Mouse (Mus musculus) heart, embryonic 15.5 days (tissue): ENCODE measurements around the gene Capn2. TPM values are rescaled to one million over a fixed set of nuclear protein-coding genes. Genes with fewer than 3 reads are reported as not detected.

Experiments
- ATAC-seq: fragments of 200-750 bp; cut with Nextera tagmentation; replicated peaks from 2 replicates; pipeline ENCODE4 v1.8.0; 2017; ENCODE audit warnings: low read depth, moderate TSS enrichment; ENCODE audit not compliant: insufficient number of reproducible peaks, insufficient read depth, low FRiP score
- H3K27ac ChIP-seq: fragments of 300-500 bp; sonication (generic); 2 replicates; pipeline ENCODE4 v1.5.1; 2015; ENCODE audit warnings: mild to moderate bottlenecking, inconsistent platforms
- H3K27me3 ChIP-seq: fragments of 300-500 bp; sonication (generic); 2 replicates; pipeline ENCODE4 v1.6.1; 2015; ENCODE audit warnings: inconsistent platforms
- H3K36me3 ChIP-seq: fragments of 300-500 bp; sonication (generic); 2 replicates; pipeline ENCODE4 v1.6.1; 2015; ENCODE audit warnings: mild to moderate bottlenecking, inconsistent platforms
- H3K4me1 ChIP-seq: fragments of 300-500 bp; sonication (generic); replicated peaks from 2 replicates; pipeline ENCODE4 v1.6.1; 2015; ENCODE audit warnings: inconsistent platforms
- H3K4me2 ChIP-seq: fragments of 300-500 bp; sonication (generic); 2 replicates; pipeline ENCODE4 v1.6.1; 2015; ENCODE audit warnings: inconsistent platforms, mild to moderate bottlenecking, moderate library complexity
- H3K4me3 ChIP-seq: fragments of 300-500 bp; sonication (generic); 2 replicates; pipeline ENCODE4 v1.5.1; 2015; ENCODE audit warnings: mild to moderate bottlenecking, inconsistent platforms
- H3K9ac ChIP-seq: fragments of 300-500 bp; sonication (generic); 2 replicates; pipeline ENCODE4 v1.6.1; 2015; ENCODE audit warnings: mild to moderate bottlenecking, inconsistent platforms
- H3K9me3 ChIP-seq: fragments of 300-500 bp; sonication (generic); replicated peaks from 2 replicates; pipeline ENCODE4 v1.6.1; 2016; ENCODE audit warnings: inconsistent platforms
- WGBS: fragments of 180-500 bp; shearing (Covaris S2); methylation state at CpG from one replicate; pipeline ENCODE4 v1.1.7; 2015; ENCODE audit warnings: mixed read lengths; 5-methylcytosine and 5-hydroxymethylcytosine counted together
- polyA plus RNA-seq: library from polyadenylated mRNA; unstranded; fragments of >200 nt; fragmentation: Nextera tagmentation; extraction: Ambion mirVana; gene quantifications from 2 replicates; pipeline ENCODE4 v1.2.1, GENCODE M21; 2015

The Capn2 gene
- polyA plus RNA-seq, 1 experiment from 2014 or later = 84.9 TPM

DNA sequence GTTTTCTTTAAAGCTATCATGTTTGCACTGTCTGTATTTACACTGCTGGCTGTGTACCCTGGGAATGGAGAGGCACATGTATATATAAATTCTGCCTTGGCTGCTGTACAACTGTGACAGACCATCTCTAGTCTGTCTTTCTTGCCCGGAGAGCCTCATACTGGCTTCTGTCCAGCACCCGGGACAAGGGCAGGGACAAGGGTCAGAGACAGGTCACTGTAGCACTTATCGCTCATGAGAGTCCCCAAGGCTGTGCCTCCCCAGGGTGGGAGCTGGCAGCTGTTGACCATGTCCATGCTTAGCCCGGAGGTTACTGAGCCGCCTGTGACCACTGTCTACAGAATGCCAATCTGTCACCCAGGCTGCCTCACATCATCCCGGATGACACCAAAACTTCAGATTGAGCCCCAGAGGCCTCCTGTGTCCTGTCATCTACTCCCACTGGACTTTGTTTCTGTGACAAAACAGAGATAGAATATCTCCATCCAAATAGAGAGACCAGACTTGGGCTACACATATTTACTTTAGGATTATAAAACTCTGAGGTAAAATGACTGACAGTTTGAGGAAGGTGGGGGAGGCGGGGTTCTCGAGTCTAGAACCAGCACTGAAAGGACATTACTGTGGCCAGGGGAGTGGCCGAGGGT lies 17.8 kb downstream of the Capn2 start:
- WGBS = 35% methylated on average over 9 of the region's 9 CpGs
- 0 out of 2 replicates have a peak overlapping the region, but pooled peaks have one; percentile 14 for H3K4me2 ChIP-seq
- H3K4me1 ChIP-seq = peaks cover 88% of the 10 kb centered on the region
- no peak overlapping the region for H3K9ac ChIP-seq
- ATAC-seq = peak; percentile 63
- no peak overlapping the region for H3K4me3 ChIP-seq
- no peaks in the 10 kb centered on the region for H3K9me3 ChIP-seq
- H3K27ac ChIP-seq = peak overlapping the region; percentile 67
- no peaks in the 10 kb centered on the region; the same call in 1 of the 2 replicates for H3K36me3 ChIP-seq
- H3K27me3 ChIP-seq = no peaks in the 10 kb centered on the region

DNA sequence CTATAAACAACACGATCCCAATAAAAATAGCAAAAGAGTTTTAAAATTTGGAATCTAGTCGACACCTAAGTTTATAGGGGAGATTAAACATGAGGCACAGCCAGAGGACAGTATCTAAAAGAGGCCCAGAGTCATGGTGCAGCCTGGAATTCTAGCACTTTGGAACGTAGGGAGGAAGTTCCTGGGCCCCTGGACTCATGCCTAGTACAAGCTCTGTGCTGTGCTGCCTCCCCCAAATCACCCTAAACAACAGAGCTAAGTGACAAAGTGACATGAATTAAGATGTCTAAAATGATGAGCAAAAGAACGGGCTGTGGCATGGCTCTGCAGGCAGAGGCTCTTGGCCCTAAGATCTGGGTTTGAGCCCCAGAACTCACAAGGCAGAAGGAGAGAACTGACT lies 19.7 kb downstream of the Capn2 start:
- Histone ChIP-seq H3K4me3 (no peak overlapping the region), H3K36me3 (no peaks in the 10 kb centered on the region; the same call in 1 of the 2 replicates), H3K27ac (peak overlapping the region; percentile 72), H3K9me3 (no peaks in the 10 kb centered on the region), H3K27me3 (no peaks in the 10 kb centered on the region), H3K4me1 (peaks cover 76% of the 10 kb centered on the region), H3K9ac (no peak overlapping the region), H3K4me2 (no peak overlapping the region)
- no peak for ATAC-seq
- 25% methylated on average over 4 of the region's 4 CpGs for WGBS

DNA sequence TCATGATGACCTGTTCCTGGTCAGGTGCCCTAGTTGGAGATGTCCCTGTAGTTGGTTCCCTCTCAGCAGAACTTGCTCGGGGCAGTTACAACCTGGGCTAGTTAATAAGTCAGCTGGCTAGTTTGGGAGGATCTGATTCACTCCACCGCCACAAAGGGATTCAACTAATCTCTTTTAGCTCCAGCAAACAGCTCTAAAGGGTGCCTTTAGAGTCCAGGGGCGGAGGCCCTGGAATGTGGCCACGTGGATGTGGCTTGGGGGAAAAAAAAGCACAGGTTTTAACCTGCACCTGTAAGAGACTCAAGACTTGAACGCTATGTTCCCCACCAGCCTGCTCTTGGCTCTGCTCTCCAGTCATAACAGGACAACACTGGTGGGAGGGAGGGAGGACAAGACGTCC lies 20.7 kb downstream of the Capn2 start:
- H3K9me3 ChIP-seq = no peaks in the 10 kb centered on the region
- peaks cover 4% of the 10 kb centered on the region; the same call in 1 of the 2 replicates for H3K36me3 ChIP-seq
- H3K27ac ChIP-seq = peak overlapping the region; percentile 72
- no peak overlapping the region for H3K4me2 ChIP-seq
- H3K9ac ChIP-seq = no peak overlapping the region
- 45% methylated on average over 6 of the region's 6 CpGs for WGBS
- no peaks in the 10 kb centered on the region for H3K27me3 ChIP-seq
- peaks cover 66% of the 10 kb centered on the region for H3K4me1 ChIP-seq
- H3K4me3 ChIP-seq = no peak overlapping the region
- no peak for ATAC-seq

DNA sequence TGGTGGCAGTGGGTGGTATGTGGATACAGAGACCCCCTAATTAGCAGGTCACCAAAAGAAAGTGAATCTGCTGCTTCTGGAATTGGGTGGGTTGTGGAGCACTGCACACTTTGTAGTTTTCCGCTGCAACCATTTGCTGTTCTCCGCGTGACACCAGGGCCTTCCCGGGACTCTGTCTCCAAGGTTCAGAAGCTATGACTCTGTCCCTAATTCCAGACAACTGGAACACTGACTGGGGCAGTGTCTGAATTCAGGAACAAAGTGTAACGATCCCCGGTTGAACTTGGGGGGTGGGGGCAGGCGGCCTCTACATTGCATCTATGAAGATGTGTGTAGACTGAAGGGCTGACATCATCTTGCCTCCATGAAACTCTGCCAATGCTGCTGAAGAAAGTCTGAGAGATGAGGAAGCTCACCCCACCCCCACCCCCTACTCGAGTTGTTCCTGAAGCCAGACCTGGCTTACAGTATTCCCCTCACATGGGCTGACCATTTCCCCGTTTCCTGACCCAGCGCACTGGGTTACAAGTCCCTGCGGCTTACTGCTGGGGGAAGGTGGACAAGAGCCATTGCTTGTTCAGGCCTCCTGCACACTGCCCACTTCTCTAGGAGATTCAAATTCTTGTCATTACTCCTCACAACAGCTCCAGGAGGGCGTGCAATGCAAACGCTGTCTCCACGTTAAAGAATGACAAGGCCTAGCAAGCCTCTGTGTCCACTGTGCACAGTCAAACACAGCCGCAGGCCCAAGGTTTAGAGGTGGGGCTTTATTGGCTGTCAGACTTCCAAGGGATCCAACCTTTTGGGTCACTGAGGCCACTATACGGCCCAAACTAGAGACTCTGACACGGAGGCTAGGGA lies 22.9 kb downstream of the Capn2 start:
- H3K9me3 ChIP-seq = no peaks in the 10 kb centered on the region
- no peak overlapping the region for H3K9ac ChIP-seq
- H3K27me3 ChIP-seq = no peaks in the 10 kb centered on the region
- H3K4me2 ChIP-seq = no peak overlapping the region
- H3K4me1 ChIP-seq = peaks cover 53% of the 10 kb centered on the region
- WGBS = 47% methylated on average over 17 of the region's 17 CpGs
- peaks cover 9% of the 10 kb centered on the region; the same call in 1 of the 2 replicates for H3K36me3 ChIP-seq
- no peak for ATAC-seq
- peak overlapping the region; percentile 25 for H3K27ac ChIP-seq
- no peak overlapping the region for H3K4me3 ChIP-seq

DNA sequence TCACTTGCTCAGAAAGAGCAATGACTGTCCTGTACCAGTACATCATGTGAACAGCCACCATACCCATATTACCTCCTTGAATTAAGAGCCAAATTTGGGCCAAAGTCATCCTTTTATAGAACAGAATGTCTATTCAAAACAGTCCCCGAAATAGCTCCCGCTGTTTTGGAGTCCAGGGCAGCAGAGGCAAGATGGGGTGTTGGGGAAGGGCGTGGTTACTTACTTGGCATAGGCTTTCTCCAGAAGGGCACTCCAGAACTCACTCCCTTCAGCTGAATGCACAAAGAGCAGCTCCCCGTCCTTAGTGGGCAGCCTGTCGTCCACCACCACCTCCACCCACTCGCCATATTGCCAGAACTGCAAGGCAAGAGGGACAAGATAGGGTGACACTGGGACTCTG lies 25.6 kb downstream of the Capn2 start:
- Histone ChIP-seq H3K36me3 (peaks cover 35% of the 10 kb centered on the region), H3K9ac (no peak overlapping the region), H3K27ac (no peak overlapping the region), H3K4me2 (no peak overlapping the region), H3K4me3 (no peak overlapping the region), H3K9me3 (no peaks in the 10 kb centered on the region), H3K27me3 (no peaks in the 10 kb centered on the region), H3K4me1 (peaks cover 31% of the 10 kb centered on the region)
- 91% methylated on average over 6 of the region's 6 CpGs for WGBS
- no peak for ATAC-seq

DNA sequence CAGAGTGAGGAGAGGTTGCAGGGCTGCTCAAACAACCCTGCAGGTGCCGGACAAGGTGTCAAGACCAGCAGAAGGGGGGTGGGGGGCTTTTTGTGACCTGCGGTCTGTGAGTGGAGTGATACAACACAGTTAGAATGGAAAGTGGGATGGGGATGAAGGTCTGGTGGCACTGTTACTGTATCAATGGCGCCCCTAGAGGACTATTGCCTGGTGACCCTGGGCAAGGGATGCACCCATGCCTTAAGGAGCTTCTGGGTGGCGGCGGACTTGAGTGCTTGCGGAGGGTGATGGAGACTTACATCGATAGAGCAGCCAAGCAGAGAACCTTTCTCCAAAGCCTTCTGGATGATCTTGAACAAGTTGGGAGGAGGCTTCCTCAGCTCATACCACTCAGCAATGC lies 26.8 kb downstream of the Capn2 start:
- WGBS = 75% methylated on average over 7 of the region's 7 CpGs
- Histone ChIP-seq H3K4me2 (no peak overlapping the region), H3K27ac (peak overlapping the region; percentile 72)

DNA sequence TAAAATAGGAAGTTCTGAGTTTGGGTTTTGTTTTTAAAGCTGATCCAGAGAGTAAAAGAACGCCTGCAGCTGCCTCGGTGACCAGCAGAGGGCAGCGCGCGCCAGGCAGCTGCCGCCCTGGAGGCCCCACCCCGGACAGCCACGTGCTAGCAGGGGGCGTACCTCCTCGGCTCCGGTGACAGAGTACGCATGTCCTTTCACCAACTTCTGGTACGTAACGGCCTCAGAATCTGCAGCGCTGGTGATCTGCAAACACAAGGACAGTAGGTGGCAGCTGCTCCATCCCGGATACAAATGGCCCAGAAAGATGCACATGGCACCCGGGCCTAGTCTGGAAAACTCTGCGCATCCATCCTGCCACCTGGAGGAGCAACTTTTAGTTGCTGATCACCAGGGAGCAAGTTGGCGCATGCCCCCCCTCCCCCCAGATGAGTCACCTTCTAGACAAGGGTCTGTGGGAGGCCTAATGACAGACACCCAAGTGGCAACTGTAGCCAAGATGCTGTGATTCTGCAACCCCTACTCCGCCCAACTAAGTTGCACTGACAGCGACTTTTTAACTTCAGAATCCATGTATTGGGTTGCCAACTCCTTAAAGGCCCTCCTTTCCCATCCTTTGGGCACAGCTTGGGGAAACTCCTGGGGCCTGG lies 27.5 kb downstream of the Capn2 start:
- Histone ChIP-seq H3K4me3 (peak overlapping the region; percentile 25), H3K4me1 (peaks cover 17% of the 10 kb centered on the region), H3K9ac (no peak overlapping the region), H3K36me3 (peaks cover 50% of the 10 kb centered on the region), H3K27ac (peak overlapping the region; percentile 72), H3K9me3 (no peaks in the 10 kb centered on the region), H3K27me3 (no peaks in the 10 kb centered on the region), H3K4me2 (peak overlapping the region; percentile 50)
- peak; percentile 89 for ATAC-seq
- 9% methylated on average over 21 of the region's 21 CpGs for WGBS

More for the DNA sequence above, 26.8 kb downstream of the Capn2 start:
- Histone ChIP-seq H3K9ac (no peak overlapping the region), H3K4me1 (peaks cover 20% of the 10 kb centered on the region), H3K4me3 (no peak overlapping the region), H3K36me3 (peaks cover 44% of the 10 kb centered on the region), H3K9me3 (no peaks in the 10 kb centered on the region), H3K27me3 (no peaks in the 10 kb centered on the region)
- no peak for ATAC-seq

DNA sequence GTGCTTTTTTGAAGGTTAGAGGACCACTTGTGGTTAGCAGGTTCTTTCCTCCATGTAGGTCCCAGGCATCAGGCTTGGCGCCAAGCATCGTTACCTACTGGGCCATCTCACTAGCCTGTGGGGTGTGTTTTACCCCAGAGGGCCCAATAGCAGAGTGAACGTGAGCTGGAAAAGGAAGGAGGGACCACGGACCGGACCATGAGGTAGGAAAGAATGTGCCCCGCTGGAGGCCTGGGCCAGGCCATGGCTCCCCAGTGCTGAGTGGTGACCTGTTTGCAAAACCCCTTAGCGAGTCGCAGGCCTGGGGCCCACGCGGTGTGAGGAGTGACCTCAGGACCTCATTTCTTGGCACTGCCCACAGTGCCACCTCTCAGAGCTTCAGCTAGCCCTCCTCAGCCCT lies 28.9 kb downstream of the Capn2 start:
- H3K9me3 ChIP-seq = no peaks in the 10 kb centered on the region
- peaks cover 7% of the 10 kb centered on the region for H3K4me1 ChIP-seq
- H3K4me3 ChIP-seq = no peak overlapping the region
- no peaks in the 10 kb centered on the region for H3K27me3 ChIP-seq
- 0 out of 2 replicates have a peak, but pooled peaks have one; percentile 7 for ATAC-seq
- WGBS = 91% methylated on average over 10 of the region's 10 CpGs
- no peak overlapping the region for H3K27ac ChIP-seq
- H3K9ac ChIP-seq = no peak overlapping the region
- H3K4me2 ChIP-seq = no peak overlapping the region
- peaks cover 61% of the 10 kb centered on the region for H3K36me3 ChIP-seq

DNA sequence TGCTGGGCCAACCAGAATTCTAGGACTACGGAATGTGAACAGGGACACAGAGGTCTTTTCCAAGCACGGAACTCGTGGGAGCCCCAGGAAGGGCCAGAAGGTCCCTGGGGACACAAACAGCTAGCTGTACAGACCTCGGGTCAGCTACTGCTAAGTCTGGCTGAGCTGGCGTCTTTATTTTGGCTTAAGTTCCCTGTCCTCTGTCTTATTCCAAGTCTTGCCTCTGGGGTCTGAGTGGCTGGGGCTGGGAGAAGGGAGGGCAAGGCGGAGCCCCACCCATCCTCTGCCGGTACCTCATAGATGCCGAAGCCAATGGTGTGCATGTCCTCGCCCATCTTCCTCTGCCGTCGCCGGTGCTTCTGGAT lies 33.5 kb downstream of the Capn2 start:
- Histone ChIP-seq H3K4me2 (no peak overlapping the region), H3K9ac (no peak overlapping the region), H3K4me3 (no peak overlapping the region), H3K9me3 (no peaks in the 10 kb centered on the region), H3K4me1 (no peaks in the 10 kb centered on the region), H3K27ac (no peak overlapping the region), H3K27me3 (no peaks in the 10 kb centered on the region), H3K36me3 (peaks cover 82% of the 10 kb centered on the region)
- no peak; the same call in 1 of the 2 replicates for ATAC-seq
- 82% methylated on average over 12 of the region's 12 CpGs for WGBS

DNA sequence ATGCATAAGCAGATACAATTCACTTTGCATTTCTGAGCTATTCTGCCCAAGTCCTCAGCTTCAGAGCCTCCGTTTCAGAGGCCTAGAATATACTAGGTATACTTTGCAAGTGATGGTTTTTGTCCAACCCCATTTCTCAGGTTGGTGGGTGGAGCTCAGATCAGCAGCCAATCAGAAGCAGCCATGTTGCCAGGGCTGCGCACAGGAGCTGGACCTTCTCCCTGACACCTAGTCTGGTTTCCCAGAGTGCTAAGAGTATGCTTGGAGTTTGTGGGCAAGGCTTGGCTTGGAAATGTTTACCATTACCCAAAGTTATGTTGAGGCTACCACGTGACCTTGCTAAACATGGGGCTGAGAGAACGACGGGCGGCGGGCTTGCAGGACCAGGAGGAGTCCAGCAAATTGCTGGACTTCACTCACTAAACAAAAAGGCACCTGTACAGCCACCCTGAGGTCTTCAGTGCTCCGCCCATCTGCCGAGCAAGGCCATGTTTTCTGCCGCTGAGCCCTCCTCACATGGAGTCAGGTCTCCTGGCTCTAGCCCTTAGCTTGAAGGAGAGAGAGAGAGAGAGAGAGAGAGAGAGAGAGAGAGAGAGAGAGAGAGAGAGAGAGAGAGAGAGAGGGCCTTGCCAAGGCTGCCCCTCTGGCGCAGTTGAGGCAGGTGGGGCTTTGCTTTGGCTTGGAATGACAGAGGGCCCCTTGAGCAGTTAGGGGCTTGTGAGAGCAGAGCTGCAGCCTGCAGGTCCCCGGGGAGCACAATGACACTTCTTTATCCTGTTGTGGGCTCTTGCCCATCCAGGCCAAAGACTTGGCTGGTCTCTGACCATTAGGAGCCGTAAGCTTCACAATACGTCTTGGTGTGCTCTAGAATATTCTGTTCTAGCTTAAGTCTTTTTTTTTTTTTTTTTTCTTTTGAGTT lies 34.2 kb downstream of the Capn2 start:
- no peaks in the 10 kb centered on the region for H3K9me3 ChIP-seq
- ATAC-seq = no peak
- peaks cover 80% of the 10 kb centered on the region for H3K36me3 ChIP-seq
- no peak overlapping the region for H3K4me2 ChIP-seq
- H3K4me1 ChIP-seq = no peaks in the 10 kb centered on the region
- WGBS = 88% methylated on average over 14 of the region's 14 CpGs
- no peaks in the 10 kb centered on the region for H3K27me3 ChIP-seq
- no peak overlapping the region for H3K27ac ChIP-seq
- H3K4me3 ChIP-seq = no peak overlapping the region
- H3K9ac ChIP-seq = no peak overlapping the region
